Mouse (Mus musculus) thymus, postnatal 4 days (tissue): Measurements from ENCODE around the gene Shank2.

ENCODE experiments used
- DNase-seq: peaks from one replicate; pipeline ENCODE4 v3.0.0; 2021

Shank2 gene

GRCm38 (mm10) chr7:144234783-144235182 is 233.1 kb downstream of the Shank2 start:
- DNase-seq, result no peak

DNA sequence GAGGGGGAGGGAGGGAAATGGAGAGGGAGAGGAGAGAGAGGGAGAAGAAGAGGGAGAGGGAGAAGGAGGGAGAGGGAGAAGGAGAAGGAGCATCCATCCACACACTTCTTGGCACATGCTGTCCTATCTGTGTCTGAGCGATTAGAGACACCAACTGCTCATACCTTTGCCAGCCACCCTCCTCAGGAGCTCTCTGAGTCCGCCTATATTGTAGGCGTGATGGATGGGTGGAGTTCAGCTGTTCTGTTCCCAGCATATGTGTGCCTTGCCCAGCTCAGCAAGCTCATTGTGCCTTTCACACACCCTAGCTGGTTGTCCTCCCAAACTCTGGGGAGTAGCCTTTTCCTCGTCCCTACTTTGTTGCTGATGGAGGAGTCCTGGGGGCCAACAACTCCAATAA is 233.8 kb downstream of the Shank2 start:
- no peak for DNase-seq

DNA sequence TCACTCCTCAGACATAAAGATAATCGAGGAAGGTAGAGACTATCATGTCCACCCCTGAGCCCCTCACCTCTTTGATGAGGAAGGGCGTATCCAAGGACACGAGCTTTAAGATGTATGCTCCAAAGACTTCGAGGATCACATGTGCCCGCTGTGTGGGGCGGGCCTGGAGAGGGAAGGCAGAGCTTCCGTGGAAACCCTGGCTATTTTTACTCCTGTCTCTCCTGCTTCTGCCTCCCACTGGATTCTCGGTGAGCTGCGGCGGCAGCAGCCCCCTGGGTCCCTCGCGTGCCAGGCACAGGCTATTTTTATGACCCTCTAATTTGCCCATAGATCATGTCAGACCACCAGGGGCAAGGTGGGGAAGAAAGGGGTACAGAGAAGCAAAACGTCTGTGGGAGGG is 235.1 kb downstream of the Shank2 start:
- DNase-seq, result no peak

GRCm38 (mm10) chr7:144238409-144238808 is 236.7 kb downstream of the Shank2 start:
- no peak for DNase-seq

GRCm38 (mm10) chr7:144238992-144239391 is 237.3 kb downstream of the Shank2 start:
- DNase-seq, result no peak

DNA sequence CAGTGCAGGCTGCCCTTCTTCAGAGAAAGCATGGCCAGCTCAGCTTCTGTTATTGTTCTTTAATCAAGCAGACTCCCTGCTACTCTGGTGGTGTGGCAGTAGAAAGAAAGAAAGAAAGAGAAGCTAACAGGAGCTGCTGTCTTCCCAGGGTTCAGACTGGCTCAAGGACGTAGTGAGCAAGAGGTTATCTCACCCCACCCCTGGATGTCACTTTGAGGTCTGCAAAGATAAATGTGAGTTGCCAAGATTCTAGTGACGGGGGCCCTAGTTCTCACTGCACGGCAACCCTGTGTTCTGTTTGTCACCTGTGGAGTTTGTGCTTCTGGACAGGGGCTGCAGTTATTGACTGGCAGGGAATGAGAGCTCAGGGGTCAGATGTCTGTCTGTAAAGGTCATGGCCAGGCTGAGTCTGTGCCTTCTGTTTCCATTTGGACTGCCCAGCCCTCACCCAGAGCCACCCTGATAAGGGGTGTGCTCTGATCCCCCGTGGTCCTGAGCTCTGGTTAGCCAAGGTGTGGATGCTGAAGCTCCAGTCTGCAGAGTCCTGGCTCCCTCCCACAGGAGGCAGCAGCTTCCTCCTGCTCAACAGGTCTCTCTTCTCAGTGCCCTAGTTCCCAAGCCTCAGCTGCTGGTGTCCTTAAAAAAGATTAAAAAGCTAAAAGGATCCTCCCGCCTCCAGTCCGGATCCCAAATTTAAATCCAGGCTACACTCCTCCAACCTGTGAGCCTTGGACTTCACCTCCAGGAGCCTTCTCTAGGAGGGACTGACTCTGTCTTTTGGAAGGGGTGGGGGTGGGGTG is 238.0 kb downstream of the Shank2 start:
- DNase-seq, result no peak

DNA sequence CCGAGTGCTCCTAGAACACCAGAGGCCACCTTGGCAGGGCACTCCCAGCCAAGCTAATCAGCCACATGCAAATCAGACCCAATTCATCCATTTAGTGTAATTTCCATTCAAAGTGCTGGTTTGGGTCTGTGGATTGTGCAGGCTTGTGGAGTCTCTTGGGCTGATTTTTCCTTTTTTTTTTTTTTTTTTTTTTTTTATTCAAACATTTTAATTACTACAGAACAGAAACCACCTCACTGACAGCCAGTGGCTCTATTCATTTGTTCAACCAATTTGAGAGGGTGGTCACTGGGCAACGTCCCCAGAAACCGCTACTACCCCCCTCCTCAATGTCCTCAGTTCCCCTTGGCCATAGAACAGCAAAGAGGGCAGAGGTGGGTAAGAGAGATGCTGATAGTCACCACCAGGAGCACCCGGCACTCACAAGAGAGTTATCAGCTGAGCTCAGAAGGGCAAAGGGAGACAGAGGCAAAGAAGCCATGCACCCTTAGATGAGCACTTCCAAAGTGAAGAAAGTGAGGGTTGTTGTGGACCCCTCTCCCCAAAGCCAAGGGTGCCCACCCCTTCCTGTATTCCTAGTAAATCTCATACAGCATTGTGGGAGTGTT is 239.1 kb downstream of the Shank2 start:
- DNase-seq, result no peak

DNA sequence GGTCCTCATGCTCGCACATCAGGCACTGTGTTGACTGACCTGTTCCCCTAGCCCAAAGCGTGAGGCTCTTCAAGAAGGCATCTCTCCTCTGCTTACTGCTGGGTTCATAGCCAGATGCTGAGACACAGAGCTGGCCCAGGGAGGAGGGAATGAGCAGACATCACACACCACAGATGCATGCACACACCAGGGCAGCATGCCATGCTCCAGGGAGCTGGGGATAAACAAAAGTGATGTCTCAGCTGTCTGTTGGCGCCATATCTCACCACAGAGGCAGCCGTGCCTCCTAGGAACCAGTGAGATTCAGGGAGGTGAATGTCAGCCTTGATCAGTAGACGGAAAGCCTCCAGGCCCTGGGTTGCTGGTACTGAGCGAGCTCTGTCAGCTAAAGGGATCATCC is 242.5 kb downstream of the Shank2 start:
- DNase-seq, result no peak

DNA sequence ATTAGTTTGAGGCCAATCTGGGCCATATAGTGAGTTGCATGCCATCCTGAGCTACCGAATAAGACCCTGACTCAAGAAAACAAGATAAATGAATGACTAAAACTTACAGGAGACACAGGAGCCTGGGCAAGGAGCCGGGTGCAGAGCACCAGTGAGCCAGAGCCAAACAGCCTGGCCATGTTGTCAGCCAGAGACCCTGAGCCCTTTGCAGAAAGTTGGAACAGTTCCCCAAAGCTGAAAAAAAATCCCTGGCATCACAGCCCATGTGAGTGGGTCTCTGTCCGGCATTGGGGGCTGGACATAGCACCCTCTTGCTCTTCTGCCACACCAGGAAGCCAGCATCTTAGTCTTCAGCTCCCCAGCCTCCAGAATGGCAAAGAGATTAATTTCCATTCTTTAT is 244.5 kb downstream of the Shank2 start:
- no peak for DNase-seq

GRCm38 (mm10) chr7:144248686-144249422 is 247.1 kb downstream of the Shank2 start:
- no peak for DNase-seq

DNA sequence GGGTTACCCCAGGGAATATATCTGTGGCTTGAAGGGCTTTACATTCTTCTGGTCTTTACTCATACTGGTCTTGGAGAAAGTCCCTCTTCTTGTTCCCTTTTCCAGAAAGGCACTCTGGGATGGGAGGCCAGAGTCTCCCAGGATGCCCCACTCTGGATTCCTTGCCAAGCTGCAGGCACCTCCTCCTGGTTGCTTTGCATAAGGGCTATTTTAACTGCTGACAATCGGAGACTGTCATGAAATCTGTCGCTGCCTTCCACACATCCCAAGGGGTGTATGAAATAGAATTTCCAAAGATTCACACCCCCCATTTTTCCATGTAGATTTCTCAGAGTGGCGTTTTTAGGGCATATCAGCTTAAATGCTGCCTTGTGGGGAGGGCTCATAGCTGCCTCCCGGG is 249.1 kb downstream of the Shank2 start:
- no peak for DNase-seq

DNA sequence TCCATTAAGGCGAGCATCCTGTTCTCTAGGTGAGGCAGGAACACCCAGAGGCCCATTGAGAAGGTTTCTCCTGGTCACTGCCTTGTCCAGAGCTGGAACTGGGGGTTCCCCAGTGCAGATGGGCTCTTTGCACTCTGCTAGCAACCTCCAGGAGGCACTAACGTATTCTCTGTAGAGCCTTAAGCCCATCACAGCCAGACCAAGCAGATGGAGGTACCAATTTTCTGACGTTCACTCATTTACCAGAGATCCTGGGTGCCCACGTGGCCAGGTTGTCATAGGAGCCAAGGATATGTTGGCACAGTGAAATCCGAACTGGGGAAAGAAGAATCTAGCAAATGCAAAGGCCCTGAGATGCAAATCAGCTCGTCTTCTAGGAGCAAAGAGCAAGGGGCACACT is 249.5 kb downstream of the Shank2 start:
- DNase-seq, result no peak

GRCm38 (mm10) chr7:144254674-144255246 is 253.0 kb downstream of the Shank2 start:
- no peak for DNase-seq

DNA sequence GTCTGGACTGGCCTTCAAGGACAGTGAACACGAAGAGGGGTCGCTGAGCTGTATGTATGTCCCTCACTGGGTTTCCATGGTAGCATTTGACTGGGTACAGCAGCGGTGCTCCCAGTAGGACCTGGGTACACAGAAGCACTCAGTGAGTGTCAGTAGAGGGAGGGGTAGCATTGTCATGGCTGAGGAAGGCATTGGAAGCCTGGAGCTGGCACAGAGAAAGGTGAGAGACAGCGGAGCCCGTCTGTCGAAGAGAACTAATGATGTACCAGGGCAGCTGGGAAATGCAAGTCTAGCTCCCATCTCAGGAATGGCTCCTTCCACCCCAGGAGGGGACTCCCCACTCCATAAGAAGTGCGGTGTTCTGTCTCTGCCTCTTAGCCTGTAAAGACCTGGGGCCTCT is 256.1 kb downstream of the Shank2 start:
- DNase-seq, result no peak

GRCm38 (mm10) chr7:144258332-144258731 is 256.6 kb downstream of the Shank2 start:
- no peak for DNase-seq

GRCm38 (mm10) chr7:144262666-144263065 is 260.9 kb downstream of the Shank2 start:
- DNase-seq, result no peak

DNA sequence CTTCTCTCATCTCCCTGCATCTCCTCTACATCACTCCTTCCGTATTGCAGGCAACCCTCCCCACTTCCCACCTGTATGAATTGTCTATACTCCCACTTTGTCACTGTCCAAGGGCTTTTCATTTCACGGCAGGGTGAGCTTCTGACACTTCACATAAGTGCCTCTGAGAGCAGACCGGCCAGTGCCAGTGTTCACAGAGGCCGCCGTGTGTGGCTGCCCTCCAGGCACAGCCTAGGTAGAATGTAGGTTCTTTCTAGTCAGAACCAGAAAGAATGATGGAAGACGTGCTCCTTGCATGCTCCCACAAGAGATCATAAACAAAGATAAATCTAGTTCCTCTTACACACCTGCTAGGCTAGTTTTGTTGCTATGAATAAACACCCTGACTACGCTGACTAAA is 265.0 kb downstream of the Shank2 start:
- DNase-seq, result no peak

DNA sequence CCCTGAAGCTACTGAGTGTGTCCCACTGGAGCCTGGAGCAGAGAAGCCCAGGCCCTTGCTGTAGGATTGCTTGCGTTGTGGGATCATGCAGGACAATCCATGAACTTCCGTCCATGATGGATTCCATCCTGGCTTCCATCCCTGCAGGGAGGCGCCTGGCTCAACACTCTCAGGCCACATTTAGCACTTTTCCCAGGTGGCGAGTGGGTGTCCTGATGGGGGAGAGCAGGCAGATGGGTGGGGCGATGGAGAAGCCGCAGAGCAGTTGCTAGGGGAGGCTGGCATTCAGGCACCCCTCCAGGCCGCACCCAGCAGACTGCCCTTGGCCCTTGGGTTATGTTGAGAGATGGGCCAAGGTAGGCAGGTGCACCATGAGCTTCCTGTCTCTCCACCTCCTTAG is 266.6 kb downstream of the Shank2 start:
- DNase-seq, result no peak

DNA sequence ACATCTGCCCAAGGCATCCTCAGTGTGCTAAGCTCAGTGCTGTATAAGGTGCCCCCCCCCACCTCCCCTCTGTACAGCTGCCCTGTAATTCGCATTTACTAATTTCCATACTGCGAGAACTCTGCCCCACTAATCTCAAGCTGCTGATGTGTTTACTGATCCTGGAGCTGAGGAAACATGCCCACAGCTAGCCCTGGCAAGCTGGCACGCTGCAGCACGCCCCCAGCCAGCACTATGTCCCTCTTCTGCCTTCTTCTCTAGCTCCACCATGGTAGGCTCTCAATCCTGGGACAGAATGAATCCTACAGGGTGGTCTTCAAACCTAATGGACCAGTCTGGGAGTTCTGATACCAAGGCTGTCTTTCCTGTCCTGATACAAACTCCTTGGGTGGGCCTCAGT is 267.1 kb downstream of the Shank2 start:
- no peak for DNase-seq

DNA sequence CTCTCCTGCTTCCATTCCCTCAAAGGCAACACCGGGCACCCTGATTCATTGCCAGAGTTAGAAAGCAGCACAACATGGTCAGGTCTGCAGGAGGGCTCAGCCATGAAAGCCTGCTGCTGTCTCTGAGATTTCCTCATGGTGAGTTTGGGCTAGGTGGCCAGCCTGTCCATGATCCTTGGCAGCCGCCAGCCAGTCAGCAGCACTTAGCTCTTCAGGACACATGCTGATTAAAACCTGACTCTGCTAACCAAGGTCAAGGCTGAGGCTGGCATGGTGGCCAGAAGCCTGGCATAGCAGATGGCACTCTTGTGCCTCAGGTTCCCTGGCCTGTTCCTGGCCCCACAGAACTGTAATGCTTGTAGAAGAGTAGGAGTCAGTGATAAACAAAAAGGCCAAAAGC is 269.3 kb downstream of the Shank2 start:
- no peak for DNase-seq

DNA sequence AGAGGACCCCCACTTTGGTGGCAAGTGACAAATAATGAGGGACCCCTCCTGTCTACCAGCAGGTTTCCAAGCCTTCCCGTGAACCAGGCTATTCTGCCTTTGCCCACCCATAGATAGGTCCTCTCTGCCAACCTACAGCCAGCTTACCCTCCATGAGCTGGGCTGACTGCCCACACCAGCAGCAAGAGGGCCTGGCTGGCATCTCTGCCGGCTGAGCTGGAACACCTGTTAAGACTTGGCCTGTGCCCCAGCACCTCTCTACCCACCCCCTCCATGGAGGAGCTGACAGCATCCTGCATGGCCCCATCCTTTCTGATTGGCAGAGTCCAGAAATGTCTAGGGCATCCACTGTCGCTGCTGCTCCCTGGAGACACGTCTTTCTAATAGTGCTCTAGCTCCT is 277.0 kb downstream of the Shank2 start:
- DNase-seq, result no peak

GRCm38 (mm10) chr7:144283701-144284100 is 282.0 kb downstream of the Shank2 start:
- DNase-seq, result no peak

- no peak for DNase-seq
These were observed 282.7 kb downstream of the Shank2 start for GRCm38 (mm10) chr7:144284241-144285065.
